In genomic region chr1:184076756-184077155, GRCm38 (mm10) we compare ENCODE assay signal across 18 mouse cellular contexts. TPM values are rescaled to one million over a fixed set of nuclear protein-coding genes. Genes with fewer than 3 reads are reported as not detected.
DNase-seq lines count a peak whose midpoint lies in the region; ATAC-seq lines count a peak whose summit lies in the region.
"Had no signal": no experiment of that assay in that cellular context is flagged by ENCODE, and none has a peak within 500 bp of the region (broad histone marks: within the 10 kb centered on the region; RNA-seq: fewer than 3 reads in every experiment).

No protein-coding gene starts in this region.

- no peaks in the 10 kb centered on the region for H3K9me3 ChIP-seq in lung, embryonic 16.5 days (ENCODE audit: control insufficient read depth, low read length)
- no peaks in the 10 kb centered on the region for H3K9me3 ChIP-seq in stomach, embryonic 16.5 days (replicated peaks; ENCODE audit: control insufficient read depth, low read length)
- H3K9me3 ChIP-seq: forebrain, embryonic 13.5 days; heart, embryonic 15.5 days; midbrain, embryonic 12.5 days; neural tube, embryonic 12.5 days had no signal

- H3K36me3 ChIP-seq in lung, embryonic 16.5 days (ENCODE audit: control insufficient read depth, insufficient read depth, low read length): no peaks in the 10 kb centered on the region
- H3K36me3 ChIP-seq in stomach, embryonic 16.5 days (ENCODE audit: control insufficient read depth, insufficient read depth, low read length): no peaks in the 10 kb centered on the region

- 0 out of 2 replicates have a peak, but pooled peaks have one; percentile 26 for ATAC-seq in lung, embryonic 16.5 days (ENCODE audit: low read depth)
- no peak for ATAC-seq in stomach, embryonic 16.5 days (ENCODE audit: insufficient read depth, low FRiP score)
- no peak for ATAC-seq in megakaryocyte progenitor cell, adult 5-6 weeks (replicated peaks; ENCODE audit: poor library complexity)
- ATAC-seq: CD4-positive, CD25-positive, alpha-beta regulatory T cell, adult 4 months; forebrain, embryonic 13.5 days; inflammation-experienced regulatory T-cells, adult 6 months had no signal

- no peak overlapping the region for H3K4me3 ChIP-seq in lung, embryonic 16.5 days (ENCODE audit: low read length)
- no peak overlapping the region for H3K4me3 ChIP-seq in brown adipose tissue, adult 24 weeks (ENCODE audit: insufficient read depth, low read depth, low read length)
- no peak overlapping the region for H3K4me3 ChIP-seq in stomach, embryonic 16.5 days (replicated peaks; ENCODE audit: low read length)
- H3K4me3 ChIP-seq: forebrain, embryonic 13.5 days; heart, embryonic 15.5 days; midbrain, embryonic 12.5 days; neural tube, embryonic 12.5 days had no signal

- WGBS in lung, embryonic 16.5 days: 37% methylated on average over 2 of the region's 2 CpGs
- 47% methylated on average over 2 of the region's 2 CpGs for WGBS in stomach, embryonic 16.5 days

- H3K4me2 ChIP-seq in lung, embryonic 16.5 days (ENCODE audit: low read depth, low read length): no peak overlapping the region
- H3K4me2 ChIP-seq in stomach, embryonic 16.5 days (ENCODE audit: low read depth, low read length): no peak overlapping the region
- H3K4me2 ChIP-seq: forebrain, embryonic 13.5 days; heart, embryonic 15.5 days; midbrain, embryonic 12.5 days; neural tube, embryonic 12.5 days had no signal

- DNase-seq in heart, adult 11 months: peak; percentile 81
- DNase-seq in heart, postnatal 25 days (ENCODE audit: low spot score): no peak
- no peak for DNase-seq in lung, postnatal 36 days
- DNase-seq in cerebellum, postnatal 14 days: no peak
- DNase-seq: gastrocnemius, postnatal 10 days; layer of hippocampus, postnatal 36 days; right cerebral cortex, postnatal 14 days had no signal

- peaks cover 9% of the 10 kb centered on the region for H3K4me1 ChIP-seq in lung, embryonic 16.5 days (replicated peaks; ENCODE audit: control insufficient read depth, insufficient read depth, low read length)
- H3K4me1 ChIP-seq in brown adipose tissue, adult 24 weeks (ENCODE audit: control insufficient read depth, insufficient read depth, insufficient read length, low read length): peaks cover 4% of the 10 kb centered on the region; the same call in 1 of the 2 replicates
- 0 out of 2 replicates have a peak, but pooled peaks cover 4% of the 10 kb centered on the region for H3K4me1 ChIP-seq in stomach, embryonic 16.5 days (ENCODE audit: control insufficient read depth, insufficient read depth, low read length)
- H3K4me1 ChIP-seq: forebrain, embryonic 13.5 days; midbrain, embryonic 12.5 days; neural tube, embryonic 12.5 days had no signal

- intact Hi-C loops in heart, postnatal 25 days (cut with DNase I): no loop called here

- no peak overlapping the region for H3K9ac ChIP-seq in lung, embryonic 16.5 days (ENCODE audit: low read length)
- H3K9ac ChIP-seq in stomach, embryonic 16.5 days (ENCODE audit: low read length): no peak overlapping the region
- H3K9ac ChIP-seq: forebrain, embryonic 13.5 days; heart, embryonic 15.5 days; liver, embryonic 14.5 days; midbrain, embryonic 12.5 days; neural tube, embryonic 12.5 days had no signal

- no peaks in the 10 kb centered on the region for H3K27me3 ChIP-seq in lung, embryonic 16.5 days (ENCODE audit: control insufficient read depth, insufficient read depth, low read depth, low read length)
- no peaks in the 10 kb centered on the region for H3K27me3 ChIP-seq in stomach, embryonic 16.5 days (ENCODE audit: control insufficient read depth, insufficient read depth, low read length)
- H3K27me3 ChIP-seq: forebrain, embryonic 13.5 days; heart, embryonic 15.5 days; midbrain, embryonic 12.5 days; neural tube, embryonic 12.5 days had no signal

- peak overlapping the region; percentile 56 for H3K27ac ChIP-seq in lung, embryonic 16.5 days (ENCODE audit: low read length)
- H3K27ac ChIP-seq in brown adipose tissue, adult 24 weeks (replicated peaks; ENCODE audit: low read depth, low read length): peak overlapping the region; percentile 35; the same call in 1 of the 2 replicates
- H3K27ac ChIP-seq in stomach, embryonic 16.5 days (ENCODE audit: low read length): peak overlapping the region; percentile 8; the same call in 1 of the 2 replicates
- H3K27ac ChIP-seq: forebrain, embryonic 13.5 days; heart, embryonic 15.5 days; liver, embryonic 14.5 days; midbrain, embryonic 12.5 days; neural tube, embryonic 12.5 days had no signal

RNA-seq across cellular contexts. Expression of gene 1700056E22Rik, which starts 42.7 kb away (rescaled TPM):
- under 1 TPM; 0.75 to 0.86 TPM for total RNA-seq in heart, postnatal 25 days (2021)
- 0.95 and 1.1 TPM in 2 replicates for polyA plus RNA-seq in lung, embryonic 16.5 days (2015; fragmentation: Nextera tagmentation; extraction: Ambion mirVana)
- polyA plus RNA-seq in brown adipose tissue, adult 24 weeks (2012; ENCODE audit: insufficient read depth, insufficient read length, missing spikeins): 3.9 and 4.6 TPM in 2 replicates
- polyA plus RNA-seq in stomach, embryonic 16.5 days (2015; fragmentation: Nextera tagmentation; extraction: Ambion mirVana): 0.84 and 1.3 TPM in 2 replicates
- total RNA-seq in megakaryocyte progenitor cell, adult 5-6 weeks (2015): 0.89 and 1.2 TPM in 2 replicates
- total RNA-seq in megakaryocyte progenitor cell, adult 5-6 weeks (2017): 1.1 and 2.1 TPM in 2 replicates
- total RNA-seq: layer of hippocampus, postnatal 36 days had no signal
